Mouse (Mus musculus): ENCODE measurements around the gene Gale. TPM values are rescaled to one million over a fixed set of nuclear protein-coding genes. Genes with fewer than 3 reads are reported as not detected.

The Gale gene
- polyA plus RNA-seq, 1 experiment from 2014 or later = 96.5 TPM

- H3K27ac ChIP-seq (ENCODE audit: low read depth) = peak overlapping the region; percentile 77
- H3K36me3 ChIP-seq (replicated peaks; ENCODE audit: insufficient read depth, low read length) = peaks cover 15% of the 10 kb centered on the region
- H3K4me2 ChIP-seq (ENCODE audit: low read depth, low read length) = peak overlapping the region; percentile 81
- peaks cover 23% of the 10 kb centered on the region for H3K4me1 ChIP-seq (ENCODE audit: insufficient read depth)
- WGBS (ENCODE audit: insufficient replicate concordance) = 68% methylated on average over 8 of the region's 8 CpGs
- ATAC-seq = peak; percentile 8; the same call in 1 of the 2 replicates
- H3K4me3 ChIP-seq (ENCODE audit: low read depth, low read length) = peak overlapping the region; percentile 11; the same call in 1 of the 2 replicates
- no peaks in the 10 kb centered on the region for H3K27me3 ChIP-seq (ENCODE audit: insufficient read depth, low read length)
- peak; percentile 33 for DNase-seq
- TF ChIP-seq EP300 (IDR thresholded peaks at IDR 0.05; ENCODE audit: low read depth) (no peak), CTCF (IDR thresholded peaks at IDR 0.05; ENCODE audit: low read depth) (no peak)
- H3K9me3 ChIP-seq (ENCODE audit: low read length) = no peaks in the 10 kb centered on the region; the same call in 1 of the 2 replicates
- 0 out of 2 replicates have a peak overlapping the region, but pooled peaks have one; percentile 19 for H3K9ac ChIP-seq (replicated peaks)
These were observed 15.4 kb upstream of the Gale start for GRCm38 (mm10) chr4:135948142-135948541.

- peak overlapping the region; percentile 24; the same call in 1 of the 2 replicates for H3K9ac ChIP-seq (replicated peaks)
- 78% methylated on average over 10 of the region's 10 CpGs for WGBS (ENCODE audit: insufficient replicate concordance)
- no peak for ATAC-seq
- peaks cover 19% of the 10 kb centered on the region for H3K36me3 ChIP-seq (replicated peaks; ENCODE audit: insufficient read depth, low read length)
- H3K4me1 ChIP-seq (ENCODE audit: insufficient read depth) = peaks cover 23% of the 10 kb centered on the region
- H3K27me3 ChIP-seq (ENCODE audit: insufficient read depth, low read length) = no peaks in the 10 kb centered on the region
- H3K27ac ChIP-seq (ENCODE audit: low read depth) = peak overlapping the region; percentile 77
- TF ChIP-seq EP300 (IDR thresholded peaks at IDR 0.05; ENCODE audit: low read depth) (no peak), CTCF (IDR thresholded peaks at IDR 0.05; ENCODE audit: low read depth) (no peak)
- H3K9me3 ChIP-seq (ENCODE audit: low read length) = no peaks in the 10 kb centered on the region; the same call in 1 of the 2 replicates
- peak overlapping the region; percentile 15; the same call in 1 of the 2 replicates for H3K4me2 ChIP-seq (ENCODE audit: low read depth, low read length)
- no peak for DNase-seq
- no peak overlapping the region for H3K4me3 ChIP-seq (ENCODE audit: low read depth, low read length)
These were observed 14.1 kb upstream of the Gale start for GRCm38 (mm10) chr4:135949475-135949874.

- DNase-seq = peak; percentile 48
- peak overlapping the region; percentile 77 for H3K27ac ChIP-seq (ENCODE audit: low read depth)
These were observed 13.6 kb upstream of the Gale start for GRCm38 (mm10) chr4:135949911-135950310.

GRCm38 (mm10) chr4:135950365-135950764 is 13.2 kb upstream of the Gale start:
- Histone ChIP-seq H3K9me3 (ENCODE audit: low read length) (no peaks in the 10 kb centered on the region; the same call in 1 of the 2 replicates), H3K4me1 (ENCODE audit: insufficient read depth) (peaks cover 23% of the 10 kb centered on the region), H3K36me3 (replicated peaks; ENCODE audit: insufficient read depth, low read length) (peaks cover 22% of the 10 kb centered on the region), H3K4me2 (ENCODE audit: low read depth, low read length) (peak overlapping the region; percentile 28; the same call in 1 of the 2 replicates), H3K9ac (replicated peaks) (0 out of 2 replicates have a peak overlapping the region, but pooled peaks have one; percentile 24), H3K4me3 (ENCODE audit: low read depth, low read length) (no peak overlapping the region), H3K27me3 (ENCODE audit: insufficient read depth, low read length) (no peaks in the 10 kb centered on the region), H3K27ac (ENCODE audit: low read depth) (peak overlapping the region; percentile 77)
- 74% methylated on average over 6 of the region's 6 CpGs for WGBS (ENCODE audit: insufficient replicate concordance)
- DNase-seq (peak; percentile 62), ATAC-seq (peak; percentile 19; the same call in 1 of the 2 replicates)
- TF ChIP-seq CTCF (IDR thresholded peaks at IDR 0.05; ENCODE audit: low read depth) = no peak

More at GRCm38 (mm10) chr4:135949911-135950310, 13.6 kb upstream of the Gale start:
- Histone ChIP-seq H3K36me3 (replicated peaks; ENCODE audit: insufficient read depth, low read length) (peaks cover 21% of the 10 kb centered on the region), H3K9ac (replicated peaks) (peak overlapping the region; percentile 24; the same call in 1 of the 2 replicates), H3K4me2 (ENCODE audit: low read depth, low read length) (peak overlapping the region; percentile 28; the same call in 1 of the 2 replicates), H3K27me3 (ENCODE audit: insufficient read depth, low read length) (no peaks in the 10 kb centered on the region), H3K9me3 (ENCODE audit: low read length) (no peaks in the 10 kb centered on the region; the same call in 1 of the 2 replicates), H3K4me3 (ENCODE audit: low read depth, low read length) (no peak overlapping the region), H3K4me1 (ENCODE audit: insufficient read depth) (peaks cover 23% of the 10 kb centered on the region)
- TF ChIP-seq EP300 (IDR thresholded peaks at IDR 0.05; ENCODE audit: low read depth) = no peak
- TF ChIP-seq CTCF (IDR thresholded peaks at IDR 0.05; ENCODE audit: low read depth) = no peak
- 56% methylated on average over 6 of the region's 6 CpGs for WGBS (ENCODE audit: insufficient replicate concordance)
- ATAC-seq = peak; percentile 58

GRCm38 (mm10) chr4:135951505-135951904 is 12.0 kb upstream of the Gale start:
- no peak for ATAC-seq
- WGBS (ENCODE audit: insufficient replicate concordance) = 97% methylated on average over 3 of the region's 3 CpGs

GRCm38 (mm10) chr4:135953179-135953578 is 10.3 kb upstream of the Gale start:
- 76% methylated on average over 3 of the region's 3 CpGs for WGBS (ENCODE audit: insufficient replicate concordance)
- H3K4me3 ChIP-seq (ENCODE audit: low read depth, low read length) = no peak overlapping the region
- H3K9me3 ChIP-seq (ENCODE audit: low read length) = no peaks in the 10 kb centered on the region; the same call in 1 of the 2 replicates
- H3K4me1 ChIP-seq (ENCODE audit: insufficient read depth) = peaks cover 17% of the 10 kb centered on the region
- DNase-seq (no peak), ATAC-seq (no peak)
- no peak overlapping the region for H3K4me2 ChIP-seq (ENCODE audit: low read depth, low read length)
- TF ChIP-seq EP300 (IDR thresholded peaks at IDR 0.05; ENCODE audit: low read depth) = no peak
- TF ChIP-seq CTCF (IDR thresholded peaks at IDR 0.05; ENCODE audit: low read depth) = no peak
- no peaks in the 10 kb centered on the region for H3K27me3 ChIP-seq (ENCODE audit: insufficient read depth, low read length)
- peaks cover 35% of the 10 kb centered on the region for H3K36me3 ChIP-seq (replicated peaks; ENCODE audit: insufficient read depth, low read length)
- no peak overlapping the region for H3K9ac ChIP-seq (replicated peaks)
- no peak overlapping the region for H3K27ac ChIP-seq (ENCODE audit: low read depth)

More at GRCm38 (mm10) chr4:135951505-135951904, 12.0 kb upstream of the Gale start:
- no peak for TF ChIP-seq EP300 (IDR thresholded peaks at IDR 0.05; ENCODE audit: low read depth)
- peak; percentile 57 for TF ChIP-seq CTCF (IDR thresholded peaks at IDR 0.05; ENCODE audit: low read depth)
- peak; percentile 38 for DNase-seq
- Histone ChIP-seq H3K36me3 (replicated peaks; ENCODE audit: insufficient read depth, low read length) (peaks cover 28% of the 10 kb centered on the region), H3K4me1 (ENCODE audit: insufficient read depth) (peaks cover 19% of the 10 kb centered on the region), H3K9me3 (ENCODE audit: low read length) (no peaks in the 10 kb centered on the region; the same call in 1 of the 2 replicates), H3K27ac (ENCODE audit: low read depth) (no peak overlapping the region), H3K4me2 (ENCODE audit: low read depth, low read length) (no peak overlapping the region), H3K27me3 (ENCODE audit: insufficient read depth, low read length) (no peaks in the 10 kb centered on the region), H3K4me3 (ENCODE audit: low read depth, low read length) (no peak overlapping the region), H3K9ac (replicated peaks) (no peak overlapping the region)
